Mouse (Mus musculus) olfactory bulb, adult 2 months (tissue): ENCODE measurements at regions not wholly inside any gene's neighbourhood (a gene's known extent, or its start where the extent isn't known, plus 50 kb on each side); places are given as distances from the start of the nearest gene placed in this dataset.

Experiments used
- H3K27ac ChIP-seq: fragments of 200-500 bp; 2 replicates; pipeline ENCODE4 v1.5.1; 2012; ENCODE audit warnings: low read depth, low read length; ENCODE audit not compliant: insufficient read depth
- H3K4me1 ChIP-seq: fragments of 200-500 bp; 2 replicates; pipeline ENCODE4 v1.6.1; 2012; ENCODE audit warnings: low read length; ENCODE audit not compliant: control insufficient read depth, insufficient read depth
- H3K4me3 ChIP-seq: fragments of 200-500 bp; 2 replicates; pipeline ENCODE4 v1.5.1; 2012; ENCODE audit warnings: mild to moderate bottlenecking, low read depth, low read length, moderate library complexity; ENCODE audit not compliant: insufficient read depth
- CTCF ChIP-seq: fragments of 200-500 bp; IDR thresholded peaks from 2 replicates; pipeline ENCODE4 v1.5.1; 2012; ENCODE audit warnings: low read depth, mild to moderate bottlenecking, low read length, moderate library complexity; ENCODE audit not compliant: insufficient read depth
- POLR2A ChIP-seq: fragments of 200-500 bp; IDR thresholded peaks from 2 replicates; pipeline ENCODE4 v1.6.1; 2012; ENCODE audit warnings: mild to moderate bottlenecking, low read depth, low read length, moderate library complexity; ENCODE audit not compliant: insufficient read depth
- WGBS: fragments of 180-500 bp; shearing (Covaris S2); methylation state at CpG from one replicate; pipeline ENCODE4 v1.1.7; 2018; 5-methylcytosine and 5-hydroxymethylcytosine counted together

DNA sequence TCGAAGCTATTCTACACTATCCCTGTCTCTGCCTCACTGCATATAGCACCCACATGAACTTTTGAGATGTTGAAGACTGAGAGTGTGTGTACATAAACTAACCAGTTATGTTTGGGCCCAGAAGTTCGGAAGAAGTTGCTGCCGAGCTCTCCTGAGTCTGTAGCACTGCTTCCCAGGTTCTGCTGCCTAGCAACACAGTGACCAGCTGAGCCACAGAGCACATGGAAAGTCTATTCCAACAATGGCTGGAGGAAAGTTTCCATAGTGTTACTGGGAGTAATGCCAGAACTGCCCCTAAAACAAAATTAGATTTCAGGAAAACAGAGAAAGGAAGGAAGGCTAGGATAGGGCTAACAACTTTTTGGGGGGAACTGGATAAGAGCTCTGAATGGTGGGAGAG is 489.2 kb upstream of the Marcks start:
- 77% methylated on average over 3 of the region's 3 CpGs for WGBS
- Histone ChIP-seq H3K4me1 (no peaks in the 10 kb centered on the region), H3K4me3 (no peak overlapping the region), H3K27ac (no peak overlapping the region)
- no peak for TF ChIP-seq POLR2A
- no peak for TF ChIP-seq CTCF

DNA sequence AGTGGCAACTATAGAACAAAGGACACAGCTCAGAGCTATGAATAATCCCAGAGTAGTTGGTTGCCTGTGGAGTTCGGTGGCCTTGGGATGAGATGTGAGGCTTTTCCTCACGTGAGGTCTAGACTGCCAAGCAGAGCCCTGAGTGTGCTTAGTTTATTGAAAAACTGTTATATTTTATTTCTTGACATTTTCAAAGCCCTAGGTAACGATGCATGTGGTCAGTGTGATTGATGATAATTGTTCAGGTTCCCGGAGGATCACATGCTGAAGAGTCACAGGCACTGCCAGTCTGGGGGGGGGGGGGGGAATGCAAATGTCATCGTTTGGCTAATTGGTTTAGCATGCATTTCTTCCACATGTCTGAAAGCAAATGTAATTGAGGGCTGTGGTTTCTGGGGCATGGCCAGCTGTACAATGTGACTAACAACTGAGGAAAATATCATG is 488.1 kb upstream of the Marcks start:
- WGBS, result 46% methylated on average over 5 of the region's 5 CpGs
- no peak overlapping the region for H3K27ac ChIP-seq
- no peak for TF ChIP-seq CTCF
- TF ChIP-seq POLR2A, result no peak
- no peak overlapping the region for H3K4me3 ChIP-seq
- no peaks in the 10 kb centered on the region for H3K4me1 ChIP-seq

DNA sequence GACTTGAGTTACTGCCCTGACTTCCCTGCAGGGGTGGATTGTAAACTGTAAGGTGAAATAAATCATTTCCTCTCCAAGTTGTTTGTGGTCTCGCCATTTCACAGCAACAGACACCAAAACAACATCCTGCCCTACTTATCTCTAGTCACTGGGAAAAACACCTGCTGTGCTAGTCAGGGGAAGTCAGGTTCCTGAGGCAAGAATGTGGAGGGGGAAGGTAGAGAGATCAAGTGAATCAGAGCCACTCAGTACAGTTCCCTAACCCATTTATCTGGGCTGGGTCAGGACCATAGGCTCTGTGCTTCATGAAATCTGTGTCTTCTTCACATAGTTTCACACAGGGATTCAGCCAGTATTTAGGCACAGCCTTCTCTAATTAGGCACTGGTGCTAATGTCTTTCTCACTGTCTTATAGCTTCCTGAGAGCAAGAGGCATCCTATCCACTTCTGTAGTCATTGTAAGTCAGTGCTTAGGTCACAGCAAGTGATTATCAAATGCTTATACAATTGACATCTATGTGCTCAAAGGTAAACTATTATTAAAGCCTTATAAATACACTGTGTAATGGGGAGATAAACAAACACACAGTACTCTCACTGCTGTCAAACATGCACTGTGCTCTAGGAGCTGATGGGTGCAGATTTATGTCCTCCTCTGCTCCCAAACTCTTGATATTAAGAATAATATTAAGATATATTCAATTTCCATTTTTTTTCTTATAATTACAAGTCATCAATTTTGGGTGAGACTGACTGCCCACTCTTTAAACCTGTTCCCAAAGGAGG is 487.4 kb upstream of the Marcks start:
- no peak overlapping the region for H3K27ac ChIP-seq
- TF ChIP-seq CTCF (no peak), POLR2A (no peak)
- 73% methylated on average over 1 of the region's 1 CpGs for WGBS

DNA sequence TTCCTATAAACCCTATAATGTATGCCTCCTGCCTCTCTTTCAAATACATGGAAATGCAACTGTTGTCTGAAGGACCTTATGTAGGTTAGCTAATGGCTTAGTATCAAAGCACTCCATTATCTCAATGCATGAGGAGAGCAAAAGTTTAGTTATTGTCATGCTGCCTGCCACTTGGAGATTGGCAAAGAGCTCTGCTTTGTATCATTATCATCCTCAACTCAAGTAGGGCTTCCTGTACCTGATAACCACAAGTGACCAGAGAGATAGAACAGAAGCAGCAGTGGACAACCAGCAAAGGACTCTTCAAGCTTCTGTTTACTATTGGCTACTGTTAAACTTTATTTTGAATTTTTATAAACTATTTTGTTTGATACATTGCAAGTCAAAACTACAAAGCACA is 484.3 kb upstream of the Marcks start:
- Histone ChIP-seq H3K4me1 (no peaks in the 10 kb centered on the region), H3K4me3 (no peak overlapping the region), H3K27ac (no peak overlapping the region)
- TF ChIP-seq CTCF (no peak), POLR2A (no peak)

More for the DNA sequence above, 487.4 kb upstream of the Marcks start:
- Histone ChIP-seq H3K4me1 (no peaks in the 10 kb centered on the region), H3K4me3 (no peak overlapping the region)

DNA sequence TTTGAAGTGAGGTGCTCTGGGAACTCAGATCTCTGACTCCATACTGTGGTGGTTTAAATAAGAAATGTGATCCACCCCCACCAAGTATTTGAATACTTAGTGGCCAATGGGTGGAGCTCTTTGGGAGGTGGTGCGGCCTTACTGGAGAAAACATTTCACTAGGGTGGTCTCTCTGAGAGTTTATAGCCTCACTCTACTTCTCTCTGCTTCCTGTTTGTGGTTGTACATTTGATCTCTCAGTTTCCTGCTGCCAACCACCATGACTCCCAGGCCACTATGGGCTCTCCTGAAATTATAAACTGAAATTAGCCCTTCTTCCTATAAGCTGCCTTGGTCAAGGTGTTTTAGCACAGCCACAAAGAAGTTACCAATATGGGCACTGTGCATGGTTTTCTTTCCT is 479.9 kb upstream of the Marcks start:
- Histone ChIP-seq H3K4me1 (no peaks in the 10 kb centered on the region), H3K4me3 (no peak overlapping the region), H3K27ac (no peak overlapping the region)
- TF ChIP-seq CTCF (no peak), POLR2A (no peak)
- WGBS, result 92% methylated on average over 1 of the region's 1 CpGs

DNA sequence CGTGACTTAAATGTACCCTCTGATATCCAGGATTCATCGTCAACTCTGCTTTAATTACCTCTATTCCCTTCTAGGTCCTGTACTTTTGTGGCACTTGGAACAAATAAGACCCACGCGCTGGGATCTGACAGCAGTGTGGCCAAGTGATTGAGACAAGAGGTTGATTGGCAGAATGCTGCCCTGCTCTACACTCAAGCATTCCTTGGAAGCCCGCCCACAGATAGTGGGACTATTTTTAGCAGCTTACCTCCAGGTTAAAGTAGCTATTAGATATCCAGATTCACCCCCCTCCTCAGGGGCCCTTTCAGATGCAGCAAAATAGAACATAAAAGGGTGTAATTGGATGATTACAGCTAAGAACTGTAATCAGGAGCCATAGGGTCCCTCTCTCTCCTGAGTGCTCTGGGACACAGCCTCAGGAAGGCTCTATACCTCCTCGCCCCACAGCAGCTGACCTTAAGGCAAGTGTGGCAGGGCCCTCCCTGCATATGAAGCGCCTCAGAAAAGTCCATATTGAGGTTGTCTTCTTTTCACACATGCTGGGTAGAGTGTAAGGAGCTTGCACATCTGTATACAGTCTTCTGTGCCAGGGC is 479.1 kb upstream of the Marcks start:
- 62% methylated on average over 7 of the region's 7 CpGs for WGBS
- no peak for TF ChIP-seq CTCF
- no peak for TF ChIP-seq POLR2A
- Histone ChIP-seq H3K27ac (no peak overlapping the region), H3K4me3 (no peak overlapping the region), H3K4me1 (no peaks in the 10 kb centered on the region)

DNA sequence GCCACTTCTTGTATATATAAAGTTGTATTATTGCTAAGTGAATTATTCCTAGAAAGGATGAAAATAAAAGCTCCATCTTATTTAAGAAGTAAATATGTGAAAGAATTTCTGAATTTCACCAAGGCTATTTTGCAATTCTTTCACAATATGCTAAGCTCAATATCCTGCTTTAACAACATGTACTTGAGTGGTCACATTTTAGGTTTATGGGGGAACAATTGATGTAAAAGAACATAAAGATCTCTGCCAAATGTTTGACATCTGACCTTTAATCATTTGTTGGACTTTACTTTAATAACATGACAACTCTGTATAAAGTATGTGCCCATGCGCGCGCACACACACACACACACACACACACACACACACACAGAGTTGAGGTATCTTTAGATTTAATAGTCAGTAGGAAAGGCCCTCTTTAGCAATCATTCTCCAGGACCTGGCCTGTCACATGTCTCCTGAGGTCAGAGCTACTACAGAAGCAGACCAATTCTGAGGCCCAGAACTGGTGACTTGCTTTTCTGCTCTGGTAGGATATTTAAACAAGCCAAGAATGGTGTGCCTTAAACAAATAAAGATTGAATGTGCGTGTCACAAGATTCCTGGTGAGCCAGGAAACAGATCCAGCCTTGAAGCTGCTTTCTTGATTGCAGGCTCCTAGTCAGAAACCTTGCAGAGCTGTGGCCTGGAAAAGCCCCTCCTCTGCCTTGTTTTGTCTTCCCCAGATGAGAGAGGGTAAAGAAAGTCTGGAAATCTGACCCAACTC is 477.4 kb upstream of the Marcks start:
- WGBS, result 88% methylated on average over 4 of the region's 4 CpGs
- TF ChIP-seq POLR2A (no peak), CTCF (no peak)
- Histone ChIP-seq H3K27ac (no peak overlapping the region), H3K4me3 (no peak overlapping the region), H3K4me1 (no peaks in the 10 kb centered on the region)

DNA sequence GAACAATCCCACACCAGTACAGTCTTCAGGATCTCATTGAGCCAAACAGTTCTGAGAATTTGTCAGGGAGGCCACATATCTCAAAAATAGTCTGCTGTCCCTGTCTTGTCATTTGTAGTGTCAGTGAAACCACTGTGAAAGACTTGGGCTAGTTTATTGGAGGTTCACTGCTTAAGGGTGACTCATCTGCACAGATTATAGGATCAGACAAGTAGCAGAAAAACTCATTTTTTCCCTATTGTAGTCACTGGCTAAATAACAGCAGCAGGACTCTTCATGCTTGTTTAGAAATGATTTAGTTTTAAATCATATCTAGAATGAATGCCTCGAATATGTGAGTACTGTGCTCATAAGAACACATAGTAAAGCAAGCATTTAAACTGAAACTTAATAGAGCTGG is 475.2 kb upstream of the Marcks start:
- WGBS, result 85% methylated on average over 1 of the region's 1 CpGs
- H3K4me3 ChIP-seq, result no peak overlapping the region
- TF ChIP-seq CTCF (no peak), POLR2A (no peak)
- H3K4me1 ChIP-seq, result no peaks in the 10 kb centered on the region
- H3K27ac ChIP-seq, result no peak overlapping the region

DNA sequence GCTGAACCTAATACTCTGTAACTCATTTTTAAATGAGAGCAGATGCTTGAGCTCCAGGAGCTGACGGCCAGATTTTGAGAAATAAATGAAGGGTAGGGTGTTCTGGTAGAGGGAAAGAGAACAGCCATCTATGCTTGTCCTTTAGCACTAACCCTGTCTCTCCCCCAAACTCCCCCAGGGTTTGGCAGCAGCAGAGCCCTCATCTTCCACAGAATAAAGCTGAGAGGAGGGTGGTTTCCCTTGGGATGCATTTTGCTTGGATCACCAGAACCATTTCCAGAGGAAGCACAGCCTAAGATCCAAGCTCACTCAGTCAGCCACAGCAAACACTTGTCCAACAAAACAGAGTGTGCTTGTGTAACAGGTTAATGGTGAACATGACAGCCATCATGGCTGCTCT is 464.8 kb upstream of the Marcks start:
- no peak overlapping the region for H3K27ac ChIP-seq
- TF ChIP-seq POLR2A, result no peak
- no peak for TF ChIP-seq CTCF
- no peak overlapping the region for H3K4me3 ChIP-seq
- H3K4me1 ChIP-seq, result no peaks in the 10 kb centered on the region
- WGBS, result 79% methylated on average over 1 of the region's 1 CpGs
